Mouse (Mus musculus): ENCODE data around the gene Crybg1.
"Not testable (repeated sequence)": the region's sequence is repeated elsewhere in the genome, so short reads cannot be mapped to it uniquely, and the experiment has no call there.

Gene Crybg1

GRCm38 (mm10) chr10:43953942-43954341 lies 194.7 kb downstream of the Crybg1 start:
- DNase-seq = peak; percentile 14

- no peak for DNase-seq
Measured at GRCm38 (mm10) chr10:43945435-43945834, 203.2 kb downstream of the Crybg1 start.

- no peak for DNase-seq
Measured at GRCm38 (mm10) chr10:43943736-43944135, 204.9 kb downstream of the Crybg1 start.

DNA sequence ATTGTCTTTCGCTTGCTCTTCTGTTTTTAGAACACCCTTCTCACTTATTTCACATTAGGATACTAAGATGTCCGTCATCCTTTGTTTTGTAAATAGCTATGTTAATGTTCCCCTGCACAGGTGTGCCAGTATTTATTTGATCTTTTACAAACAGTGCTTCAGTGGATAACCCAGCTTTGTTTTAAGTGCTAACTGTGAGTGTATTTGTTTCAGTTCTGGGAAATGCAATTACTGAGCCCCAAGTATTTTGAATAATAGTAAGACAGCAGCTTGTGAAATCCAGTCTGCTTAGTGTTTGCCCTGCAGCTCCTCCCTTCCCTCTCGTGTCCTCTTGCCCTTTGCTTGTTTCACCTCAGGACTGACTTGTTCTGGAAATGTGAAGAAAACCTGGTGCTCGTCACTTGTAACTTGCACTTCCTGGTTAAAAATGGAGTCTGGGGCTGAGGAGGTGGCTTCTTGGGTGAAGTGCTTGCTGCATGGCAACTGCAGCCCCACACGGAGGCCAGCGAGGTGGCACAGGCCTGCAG lies 209.5 kb downstream of the Crybg1 start:
- DNase-seq = no peak

GRCm38 (mm10) chr10:43928596-43928995 lies 220.1 kb downstream of the Crybg1 start:
- DNase-seq = no peak

- no peak for DNase-seq
Measured at GRCm38 (mm10) chr10:43927736-43928135, 220.9 kb downstream of the Crybg1 start.

DNA sequence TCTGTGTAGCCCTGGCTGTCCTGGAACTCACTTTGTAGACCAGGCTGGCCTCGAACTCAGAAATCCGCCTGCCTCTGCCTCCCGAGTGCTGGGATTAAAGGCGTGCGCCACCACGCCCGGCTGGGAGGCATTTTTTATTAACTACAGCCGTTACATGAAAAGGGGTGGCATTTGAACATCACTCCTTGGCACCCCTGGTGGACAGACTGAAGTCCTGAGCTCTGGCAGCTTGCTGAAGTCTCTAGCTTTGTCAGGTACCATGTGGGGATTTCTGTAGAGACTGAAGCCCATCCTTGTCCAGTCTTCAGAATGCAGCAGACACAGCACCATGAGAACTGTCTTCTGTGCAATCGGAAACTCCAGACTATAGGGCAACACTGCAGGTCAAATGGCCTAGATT lies 222.9 kb downstream of the Crybg1 start:
- DNase-seq = not testable (repeated sequence)

DNA sequence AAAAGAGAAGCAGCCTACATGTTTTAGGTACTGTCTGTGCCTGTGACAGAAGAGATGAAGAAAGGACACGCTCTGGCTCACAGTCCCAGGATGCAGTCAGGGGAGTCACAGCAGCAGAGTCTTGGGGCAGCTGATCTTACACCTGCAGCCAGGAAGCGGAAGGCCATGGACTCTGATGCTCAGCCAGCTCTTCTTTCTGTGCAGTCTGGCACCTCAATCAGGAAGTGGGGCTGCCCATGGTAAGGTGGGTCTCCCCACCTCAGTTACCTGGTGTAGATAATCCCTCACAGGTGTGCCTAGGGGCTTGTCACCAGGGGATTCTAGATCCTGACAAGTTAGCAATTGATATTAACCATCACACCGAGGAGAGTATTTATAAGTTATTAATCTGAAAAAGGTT lies 225.6 kb downstream of the Crybg1 start:
- DNase-seq = no peak

DNA sequence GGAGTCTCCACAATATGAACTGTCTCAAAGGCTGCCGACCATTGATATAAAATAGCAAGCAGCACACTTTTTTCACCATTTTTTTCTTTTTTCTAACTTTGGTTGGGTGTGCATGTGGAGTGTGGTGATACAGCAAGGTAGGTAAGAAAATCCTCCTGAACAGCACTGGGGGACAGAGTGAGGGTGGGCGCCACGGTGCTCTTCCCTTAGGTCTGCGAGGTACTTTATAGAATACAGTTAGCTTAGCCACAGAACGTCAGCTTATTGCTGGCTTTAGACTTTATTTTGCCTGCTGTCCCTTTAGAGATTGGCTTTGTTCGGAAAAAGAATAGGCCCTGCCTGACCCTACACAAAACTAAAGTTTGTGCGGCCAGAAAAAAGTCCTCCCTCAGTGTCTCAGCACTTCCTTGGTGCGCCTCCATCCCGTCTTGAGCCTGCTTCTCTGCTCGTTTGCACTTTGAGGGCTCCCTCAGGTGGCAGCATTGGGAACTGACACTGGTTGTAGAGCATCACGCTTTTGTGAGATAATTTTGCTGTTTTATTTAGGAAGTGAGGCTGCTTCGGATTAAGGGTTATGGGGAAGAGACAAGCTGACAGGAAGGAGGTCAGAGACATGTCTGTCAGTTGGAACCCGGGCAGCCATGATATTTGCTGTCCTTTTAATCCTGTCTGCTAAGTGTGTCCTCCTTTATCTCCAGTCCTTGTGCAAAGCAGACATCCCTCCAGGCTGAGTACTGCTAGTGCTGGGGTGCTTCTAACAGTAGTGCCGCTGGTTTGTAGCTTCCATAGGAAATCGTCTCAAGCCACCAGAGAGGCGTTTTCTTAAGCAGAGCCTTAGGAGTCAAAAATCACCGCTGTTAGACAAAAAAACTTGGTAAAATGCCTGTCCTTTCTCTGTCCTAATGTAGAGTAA lies 229.7 kb downstream of the Crybg1 start:
- DNase-seq = peak; percentile 58

DNA sequence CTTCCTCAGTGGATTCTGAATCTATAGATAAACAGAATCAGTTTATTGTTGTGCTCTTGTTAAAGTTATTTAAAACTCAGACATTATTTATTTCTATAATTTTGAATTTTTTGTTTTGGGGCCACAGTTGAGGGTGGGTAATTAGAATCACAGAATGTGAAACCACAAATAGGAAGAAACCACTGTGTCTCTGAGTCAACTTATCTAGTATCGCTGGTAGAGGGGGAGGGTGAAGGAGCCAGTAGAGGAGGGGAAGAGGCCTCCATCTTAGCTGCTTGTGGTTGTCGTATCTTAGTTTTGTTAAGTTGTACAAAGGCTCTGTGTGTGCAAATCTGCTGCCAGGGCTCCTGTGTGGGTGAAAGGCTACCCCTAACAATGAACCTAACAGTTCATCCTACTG lies 231.9 kb downstream of the Crybg1 start:
- DNase-seq = no peak

DNA sequence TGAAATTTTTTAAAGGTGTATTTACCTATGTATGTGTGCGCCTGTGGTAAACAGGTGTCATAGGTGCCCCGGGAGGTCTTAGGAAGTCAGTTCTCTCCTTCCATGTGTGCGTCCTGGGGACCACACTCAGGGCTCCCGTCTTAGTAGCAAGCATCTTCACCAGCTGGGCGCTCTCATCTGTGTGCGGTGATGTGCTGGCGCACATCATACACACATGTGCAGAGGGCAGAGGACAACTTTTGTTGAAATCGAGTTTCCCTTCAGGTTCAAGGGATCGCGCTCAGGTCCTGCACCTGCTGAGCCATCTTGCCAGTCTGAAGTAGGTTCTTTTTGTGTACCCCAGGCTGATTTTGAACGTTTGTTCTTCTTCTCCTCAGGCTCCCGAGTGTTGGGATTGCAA lies 232.5 kb downstream of the Crybg1 start:
- DNase-seq = no peak

DNA sequence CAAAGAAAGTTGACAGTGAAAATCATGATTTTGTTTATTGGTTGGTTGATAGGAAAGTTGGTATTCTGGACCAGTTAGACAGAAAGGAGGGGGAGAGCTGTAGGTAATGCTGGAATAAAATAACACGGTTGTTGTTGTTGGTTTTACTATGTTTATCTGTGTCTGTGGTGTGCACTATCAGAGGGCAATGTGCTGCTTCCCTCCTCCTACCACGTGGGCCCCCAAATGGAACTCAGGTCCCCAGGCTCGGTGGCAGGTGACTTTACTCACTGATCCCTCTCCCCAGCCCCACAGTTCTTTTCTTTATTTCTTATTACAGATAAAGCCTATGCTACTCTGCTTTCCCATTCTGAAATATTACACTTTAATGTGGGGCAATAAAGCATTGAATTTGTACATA lies 236.4 kb downstream of the Crybg1 start:
- no peak for DNase-seq

DNA sequence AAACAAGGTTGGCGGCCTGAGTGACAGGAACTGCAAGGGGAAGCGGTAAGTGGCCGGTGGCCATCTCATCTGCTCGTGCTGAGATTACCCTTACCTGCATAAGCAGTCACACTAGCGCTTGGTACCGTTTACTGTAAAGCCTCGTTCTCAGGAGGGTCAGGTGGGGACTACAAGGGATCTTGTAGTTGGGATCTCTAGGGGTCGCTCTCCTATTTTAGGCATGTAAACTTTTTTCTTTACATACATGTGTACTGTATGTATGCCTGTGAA lies 237.8 kb downstream of the Crybg1 start:
- no peak for DNase-seq

GRCm38 (mm10) chr10:43910032-43910872 lies 238.4 kb downstream of the Crybg1 start:
- no peak for DNase-seq

DNA sequence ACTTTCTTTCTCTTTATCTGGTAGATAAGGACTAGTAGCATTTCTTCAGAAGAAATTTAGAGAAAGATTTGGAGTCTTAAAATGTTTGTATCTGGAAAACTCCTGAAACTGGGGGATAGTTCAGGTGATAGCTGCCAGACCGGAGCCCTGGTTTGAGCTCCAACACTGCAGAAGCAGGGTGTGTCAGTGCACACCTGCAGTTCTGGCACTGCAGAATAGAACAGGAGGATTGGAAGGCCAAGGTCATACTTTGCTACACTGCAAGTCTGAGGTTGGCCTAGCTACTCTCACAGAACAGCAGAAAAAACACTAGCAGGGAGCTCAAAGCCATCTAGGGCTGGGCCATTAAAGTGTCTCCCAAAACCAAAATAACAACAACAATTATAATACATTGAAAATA lies 244.1 kb downstream of the Crybg1 start:
- no peak for DNase-seq

- DNase-seq = peak; percentile 93
Measured at GRCm38 (mm10) chr10:43901578-43902194, 247.0 kb downstream of the Crybg1 start, which contains the start of the genes Qrsl1 and Rtn4ip1. TSS of gene Qrsl1 (minus strand) at chr10:43901745. TSS of gene Rtn4ip1 (plus strand) at chr10:43901807.

- no peak for DNase-seq
Measured at GRCm38 (mm10) chr10:43900883-43901570, 247.6 kb downstream of the Crybg1 start.
